Mouse (Mus musculus) intestine, embryonic 16.5 days (tissue): ENCODE results near the gene Sh3pxd2a. TPM values are rescaled to one million over a fixed set of nuclear protein-coding genes. Genes with fewer than 3 reads are reported as not detected.
A peak's percentile ranks its signal among the peaks of the same experiment; 100 is the strongest.

Source experiments
- ATAC-seq: fragments of 200-750 bp; cut with Nextera tagmentation; 2 replicates; pipeline ENCODE4 v1.8.0; 2017; ENCODE audit warnings: moderate TSS enrichment, moderate library complexity
- H3K27ac ChIP-seq: fragments of 300-500 bp; sonication (generic); 2 replicates; pipeline ENCODE4 v1.5.1; 2014; ENCODE audit warnings: mild to moderate bottlenecking, low read length
- H3K27me3 ChIP-seq: fragments of 300-500 bp; sonication (generic); replicated peaks from 2 replicates; pipeline ENCODE4 v1.6.1; 2014; ENCODE audit warnings: low read length, control low read depth, mixed read lengths; ENCODE audit not compliant: control insufficient read depth, insufficient read depth
- H3K36me3 ChIP-seq: fragments of 300-500 bp; sonication (generic); 2 replicates; pipeline ENCODE4 v1.6.1; 2014; ENCODE audit warnings: low read length, control low read depth; ENCODE audit not compliant: control insufficient read depth, insufficient read depth
- H3K4me1 ChIP-seq: fragments of 300-500 bp; sonication (generic); 2 replicates; pipeline ENCODE4 v1.6.1; 2014; ENCODE audit warnings: low read length, control low read depth, mixed read lengths; ENCODE audit not compliant: control insufficient read depth, insufficient read depth
- H3K4me2 ChIP-seq: fragments of 300-500 bp; sonication (generic); 2 replicates; pipeline ENCODE4 v1.6.1; 2014; ENCODE audit warnings: low read depth, low read length, control low read depth
- H3K4me3 ChIP-seq: fragments of 300-500 bp; sonication (generic); 2 replicates; pipeline ENCODE4 v1.5.1; 2014; ENCODE audit warnings: mild to moderate bottlenecking, low read length
- H3K9ac ChIP-seq: fragments of 300-500 bp; sonication (generic); 2 replicates; pipeline ENCODE4 v1.6.1; 2014; ENCODE audit warnings: low read depth, low read length
- H3K9me3 ChIP-seq: fragments of 300-500 bp; sonication (generic); 2 replicates; pipeline ENCODE4 v1.6.1; 2016; ENCODE audit warnings: low read length, control low read depth; ENCODE audit not compliant: control insufficient read depth
- WGBS: fragments of 180-500 bp; shearing (Covaris S2); extraction: QIAGEN DNeasy Blood & Tissue Kit; methylation state at CpG from one replicate; pipeline ENCODE4 v1.1.7; 2014; 5-methylcytosine and 5-hydroxymethylcytosine counted together
- polyA plus RNA-seq: library from polyadenylated mRNA; unstranded; fragments of >200 nt; fragmentation: Nextera tagmentation; extraction: Ambion mirVana; gene quantifications from 2 replicates; pipeline ENCODE4 v1.2.1, GENCODE M21; 2015

Gene Sh3pxd2a
- polyA plus RNA-seq, 1 experiment from 2014 or later: 3.0 TPM

GRCm38 (mm10) chr19:47385971-47386370 is 78.2 kb downstream of the Sh3pxd2a start:
- Histone ChIP-seq H3K4me3 (no peak overlapping the region), H3K27me3 (no peaks in the 10 kb centered on the region), H3K4me1 (peaks cover 26% of the 10 kb centered on the region), H3K9ac (no peak overlapping the region; the same call in 1 of the 2 replicates), H3K9me3 (no peaks in the 10 kb centered on the region), H3K4me2 (no peak overlapping the region), H3K36me3 (no peaks in the 10 kb centered on the region), H3K27ac (no peak overlapping the region)
- WGBS: 69% methylated on average over 10 of the region's 10 CpGs
- ATAC-seq: peak; percentile 20; the same call in 1 of the 2 replicates

- peak; percentile 71 for ATAC-seq
- Histone ChIP-seq H3K27ac (no peak overlapping the region), H3K4me2 (no peak overlapping the region), H3K4me1 (peaks cover 26% of the 10 kb centered on the region), H3K9ac (0 out of 2 replicates have a peak overlapping the region, but pooled peaks have one; percentile 15), H3K9me3 (no peaks in the 10 kb centered on the region), H3K36me3 (no peaks in the 10 kb centered on the region), H3K4me3 (no peak overlapping the region), H3K27me3 (no peaks in the 10 kb centered on the region)
- WGBS: 75% methylated on average over 3 of the region's 3 CpGs
Observed at GRCm38 (mm10) chr19:47384639-47385038, 79.6 kb downstream of the Sh3pxd2a start.

GRCm38 (mm10) chr19:47384036-47384435 is 80.2 kb downstream of the Sh3pxd2a start:
- no peaks in the 10 kb centered on the region for H3K36me3 ChIP-seq

GRCm38 (mm10) chr19:47382268-47382667 is 81.9 kb downstream of the Sh3pxd2a start:
- Histone ChIP-seq H3K4me3 (no peak overlapping the region), H3K9me3 (no peaks in the 10 kb centered on the region), H3K27me3 (no peaks in the 10 kb centered on the region), H3K4me1 (peaks cover 20% of the 10 kb centered on the region), H3K9ac (no peak overlapping the region), H3K27ac (no peak overlapping the region), H3K36me3 (no peaks in the 10 kb centered on the region), H3K4me2 (no peak overlapping the region)
- ATAC-seq: no peak
- 84% methylated on average over 5 of the region's 5 CpGs for WGBS

More at GRCm38 (mm10) chr19:47384036-47384435, 80.2 kb downstream of the Sh3pxd2a start:
- ATAC-seq: peak; percentile 16; the same call in 1 of the 2 replicates
- Histone ChIP-seq H3K4me2 (no peak overlapping the region), H3K27ac (no peak overlapping the region), H3K4me1 (peaks cover 26% of the 10 kb centered on the region), H3K9me3 (no peaks in the 10 kb centered on the region), H3K4me3 (no peak overlapping the region), H3K27me3 (no peaks in the 10 kb centered on the region), H3K9ac (no peak overlapping the region)
- WGBS: 83% methylated on average over 12 of the region's 12 CpGs

DNA sequence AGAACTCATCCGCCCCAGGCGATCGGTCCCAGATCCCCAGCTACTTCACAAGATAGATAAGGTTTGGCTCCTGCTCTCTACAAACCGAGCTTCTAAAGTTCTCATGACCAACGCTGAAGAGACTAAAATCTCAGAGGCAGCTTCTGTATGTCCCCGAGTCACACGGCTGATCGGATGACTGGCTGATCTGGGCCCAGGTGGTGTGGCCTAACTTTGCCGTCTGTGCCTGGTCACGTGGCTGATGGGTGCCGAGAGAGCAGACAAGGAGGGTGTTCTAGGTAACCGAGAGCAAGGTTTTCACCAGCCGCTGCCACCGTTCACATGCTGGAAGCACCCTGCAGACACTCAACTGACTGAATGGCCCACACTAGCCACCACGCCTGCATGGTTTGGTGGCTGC is 83.2 kb downstream of the Sh3pxd2a start:
- no peak overlapping the region for H3K4me2 ChIP-seq
- H3K4me1 ChIP-seq: peaks cover 12% of the 10 kb centered on the region
- no peaks in the 10 kb centered on the region for H3K27me3 ChIP-seq
- no peak overlapping the region for H3K27ac ChIP-seq
- no peaks in the 10 kb centered on the region for H3K9me3 ChIP-seq
- WGBS: 90% methylated on average over 15 of the region's 15 CpGs
- H3K9ac ChIP-seq: no peak overlapping the region
- no peak overlapping the region for H3K4me3 ChIP-seq
- ATAC-seq: no peak
- no peaks in the 10 kb centered on the region for H3K36me3 ChIP-seq

- Histone ChIP-seq H3K4me2 (no peak overlapping the region), H3K9ac (no peak overlapping the region), H3K27ac (no peak overlapping the region), H3K36me3 (no peaks in the 10 kb centered on the region), H3K4me3 (no peak overlapping the region), H3K4me1 (no peaks in the 10 kb centered on the region; the same call in 1 of the 2 replicates), H3K9me3 (no peaks in the 10 kb centered on the region), H3K27me3 (no peaks in the 10 kb centered on the region)
- WGBS: 63% methylated on average over 5 of the region's 5 CpGs
- peak; percentile 83 for ATAC-seq
Observed at GRCm38 (mm10) chr19:47379141-47379540, 85.1 kb downstream of the Sh3pxd2a start.

GRCm38 (mm10) chr19:47374916-47375573 is 89.2 kb downstream of the Sh3pxd2a start:
- H3K4me3 ChIP-seq: no peak overlapping the region
- ATAC-seq: no peak
- no peaks in the 10 kb centered on the region for H3K36me3 ChIP-seq
- no peak overlapping the region for H3K4me2 ChIP-seq
- peaks cover 3% of the 10 kb centered on the region; the same call in 1 of the 2 replicates for H3K4me1 ChIP-seq
- no peak overlapping the region for H3K27ac ChIP-seq
- H3K9ac ChIP-seq: no peak overlapping the region
- WGBS: 90% methylated on average over 8 of the region's 8 CpGs
- no peaks in the 10 kb centered on the region for H3K9me3 ChIP-seq
- no peaks in the 10 kb centered on the region for H3K27me3 ChIP-seq

DNA sequence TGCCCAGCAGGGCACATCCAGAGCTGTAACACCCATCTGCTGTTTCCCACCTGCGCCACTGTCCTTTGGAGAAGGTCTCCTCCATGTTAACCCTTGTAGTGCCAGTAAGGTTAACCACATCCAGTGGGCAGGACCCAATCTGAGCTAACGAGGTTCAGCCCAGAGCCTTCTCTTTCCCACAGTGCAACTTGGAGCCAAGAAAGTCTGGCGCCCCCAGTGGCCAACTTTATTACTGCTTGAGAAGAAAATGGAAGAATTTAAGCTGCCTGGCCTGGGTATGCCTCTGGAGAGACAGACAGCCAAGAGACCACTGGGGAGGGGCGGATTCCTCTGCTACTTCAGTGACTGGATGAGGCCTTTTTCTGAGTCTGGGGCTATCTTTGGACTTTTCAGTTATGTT is 89.8 kb downstream of the Sh3pxd2a start:
- no peak overlapping the region for H3K4me2 ChIP-seq
- ATAC-seq: no peak
- WGBS: 45% methylated on average over 4 of the region's 4 CpGs

GRCm38 (mm10) chr19:47372044-47372443 is 92.2 kb downstream of the Sh3pxd2a start:
- H3K4me2 ChIP-seq: no peak overlapping the region
- WGBS: 47% methylated on average over 5 of the region's 5 CpGs
- ATAC-seq: no peak
- H3K27me3 ChIP-seq: no peaks in the 10 kb centered on the region
- H3K27ac ChIP-seq: no peak overlapping the region
- H3K4me1 ChIP-seq: peaks cover 9% of the 10 kb centered on the region; the same call in 1 of the 2 replicates
- H3K4me3 ChIP-seq: no peak overlapping the region
- H3K9me3 ChIP-seq: no peaks in the 10 kb centered on the region
- no peak overlapping the region for H3K9ac ChIP-seq
- no peaks in the 10 kb centered on the region for H3K36me3 ChIP-seq

More for the DNA sequence above, 89.8 kb downstream of the Sh3pxd2a start:
- Histone ChIP-seq H3K27me3 (no peaks in the 10 kb centered on the region), H3K4me3 (no peak overlapping the region), H3K27ac (no peak overlapping the region), H3K36me3 (no peaks in the 10 kb centered on the region), H3K9me3 (no peaks in the 10 kb centered on the region), H3K4me1 (peaks cover 4% of the 10 kb centered on the region; the same call in 1 of the 2 replicates), H3K9ac (no peak overlapping the region)
